Mouse (Mus musculus): ENCODE data around the gene Slx4.

- TF ChIP-seq POLR2A (IDR thresholded peaks at IDR 0.05; ENCODE audit: borderline replicate concordance, control insufficient read depth, low read depth, low read length) (no peak), CTCF (IDR thresholded peaks at IDR 0.05; ENCODE audit: control insufficient read depth, insufficient read depth, low read length) (no peak)
Observed at GRCm38 (mm10) chr16:4052601-4053000, 49.0 kb upstream of the Slx4 start.

Data from bone marrow, adult 2 months (tissue).